Mouse (Mus musculus) embryonic stem cell, embryonic (primary cell): Measurements from ENCODE around the gene Baz1b.

Experiments
- CTCF ChIA-PET, 4 experiments: fragments of 300-600 bp in 2 of 4; fragments of 350-600 bp in 2 of 4; sonication (Branson Sonifier 250); formaldehyde crosslinking; loops; one replicate each; lab custom pipeline; 2022; ENCODE audit warnings: inconsistent platforms in 2 of 4; lab: Charles Lee
- POLR2A ChIA-PET, 4 experiments: fragments of 300-600 bp in 2 of 4; fragments of 350-600 bp in 2 of 4; sonication (Branson Sonifier 250); formaldehyde crosslinking; loops; one replicate each; lab custom pipeline; 2022; ENCODE audit warnings: antibody characterized with exemption in 4 of 4, inconsistent platforms in 1 of 4; lab: Charles Lee

Baz1b gene

GRCm38 (mm10) chr5:135186621-135187348 is at the start of gene Baz1b:
TSS of gene Baz1b (plus strand) at chr5:135187264.
- POLR2A ChIA-PET: interaction anchor here (0.5 to 2.7 kb wide), 47 partner anchors 9 to 776 kb away, joined by 3 to 30 read pairs (median 4); partner anchors contain the start of genes Abhd11 (in 2 of the 4), Tbl2 (in 2 of the 4) and Vps37d (in 1 of the 4)
- CTCF ChIA-PET: interaction anchor here in 3 of 4 experiments (0.5 to 1.4 kb wide), 11 partner anchors 12 to 279 kb away, joined by 3 to 4 read pairs (median 3); no protein-coding TSS in a partner anchor

- CTCF ChIA-PET: no interaction called here
- POLR2A ChIA-PET: interaction anchor here in 2 of 4 experiments (0.6 to 2.4 kb wide), 2 partner anchors 8 to 9 kb away, joined by 4 to 8 read pairs; no protein-coding TSS in a partner anchor
Measured at GRCm38 (mm10) chr5:135139881-135140280, 47.2 kb upstream of the Baz1b start.

GRCm38 (mm10) chr5:135144469-135144868 is 42.6 kb upstream of the Baz1b start:
- CTCF ChIA-PET: interaction anchor here in 2 of 4 experiments (0.6 to 1.5 kb wide), 2 partner anchors 10 to 206 kb away, joined by 3 to 6 read pairs; no protein-coding TSS in a partner anchor
- POLR2A ChIA-PET: interaction anchor here in 2 of 4 experiments (1.1 to 1.6 kb wide), 2 partner anchors 10 kb away, joined by 5 to 9 read pairs; no protein-coding TSS in a partner anchor

DNA sequence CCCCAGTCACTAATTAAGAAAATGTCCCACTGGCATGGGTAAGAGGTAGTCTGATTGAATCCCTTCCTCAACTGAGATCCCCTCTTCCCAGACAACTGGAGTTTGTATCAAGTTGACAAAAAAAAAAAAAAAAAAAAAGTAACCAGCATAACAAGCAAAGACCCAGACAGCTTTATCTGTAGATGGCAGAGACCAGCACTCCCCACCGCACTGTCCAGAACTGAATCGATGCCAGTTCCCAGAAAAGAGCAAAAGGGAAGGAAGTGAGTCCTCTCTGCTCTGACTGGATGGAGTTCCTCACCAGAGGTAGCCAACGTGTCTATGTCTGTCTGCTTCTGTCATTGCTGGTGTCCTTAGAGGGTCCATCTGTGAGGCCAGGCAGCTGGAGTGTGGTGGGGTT is 41.5 kb upstream of the Baz1b start:
- CTCF ChIA-PET: interaction anchor here in 1 of 4 experiments (1.2 kb wide), 1 partner anchor 27 kb away, joined by 3 read pairs; no protein-coding TSS in a partner anchor
- POLR2A ChIA-PET: interaction anchor here in 1 of 4 experiments (1.1 kb wide), 1 partner anchor 136 kb away, joined by 3 read pairs; the partner anchor contains the start of gene Abhd11

DNA sequence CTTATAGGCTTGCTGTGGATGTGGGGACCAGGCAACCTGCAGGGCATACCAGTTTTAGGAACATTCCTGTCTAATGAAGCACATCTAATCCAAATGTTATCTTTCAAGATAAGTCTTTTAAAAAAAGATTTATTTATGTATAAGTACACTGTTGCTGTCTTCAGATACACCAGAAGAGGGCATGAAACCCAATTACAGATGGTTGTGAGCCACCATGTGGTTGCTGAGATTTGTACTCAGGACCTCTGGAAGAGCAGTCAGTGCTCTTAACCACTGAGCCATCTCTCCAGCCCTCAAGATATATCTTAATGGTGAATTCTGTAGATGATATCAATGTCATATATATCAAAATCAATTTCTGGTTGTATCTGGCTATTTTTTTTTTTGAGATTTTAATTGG is 41.1 kb upstream of the Baz1b start:
- ChIA-PET POLR2A (interaction anchor here in 1 of 4 experiments (1.1 kb wide), 1 partner anchor 137 kb away, joined by 3 read pairs; the partner anchor contains the start of gene Abhd11), CTCF (interaction anchor here in 1 of 4 experiments (1.2 kb wide), 1 partner anchor 27 kb away, joined by 3 read pairs; no protein-coding TSS in a partner anchor)

GRCm38 (mm10) chr5:135148715-135149052 is 38.4 kb upstream of the Baz1b start:
- POLR2A ChIA-PET: interaction anchor here (0.5 to 4.2 kb wide), 81 partner anchors 9 to 1024 kb away, joined by 3 to 58 read pairs (median 5); partner anchors contain the start of genes Abhd11 (in 3 of the 4), Baz1b (in 3 of the 4), Cldn3 (in 2 of the 4) and Cldn4 (in 1 of the 4)
- CTCF ChIA-PET: interaction anchor here (0.5 to 3.7 kb wide), 14 partner anchors 14 to 973 kb away, joined by 3 to 39 read pairs (median 4); partner anchors contain the start of genes Baz1b (in 1 of the 4) and Vps37d (in 1 of the 4)

- ChIA-PET POLR2A (interaction anchor here (0.5 to 4.2 kb wide), 92 partner anchors 10 to 1023 kb away, joined by 3 to 58 read pairs (median 4); partner anchors contain the start of genes Abhd11 (in 3 of the 4), Baz1b (in 3 of the 4), Cldn3 (in 2 of the 4) and Cldn4 (in 1 of the 4)), CTCF (interaction anchor here (0.5 to 3.7 kb wide), 21 partner anchors 15 to 786 kb away, joined by 3 to 39 read pairs (median 3); partner anchors contain the start of genes Baz1b (in 1 of the 4) and Vps37d (in 1 of the 4))
Measured at GRCm38 (mm10) chr5:135149053-135149819, 37.8 kb upstream of the Baz1b start, which contains the start of gene Tbl2. TSS of gene Tbl2 (plus strand) at chr5:135149657.

DNA sequence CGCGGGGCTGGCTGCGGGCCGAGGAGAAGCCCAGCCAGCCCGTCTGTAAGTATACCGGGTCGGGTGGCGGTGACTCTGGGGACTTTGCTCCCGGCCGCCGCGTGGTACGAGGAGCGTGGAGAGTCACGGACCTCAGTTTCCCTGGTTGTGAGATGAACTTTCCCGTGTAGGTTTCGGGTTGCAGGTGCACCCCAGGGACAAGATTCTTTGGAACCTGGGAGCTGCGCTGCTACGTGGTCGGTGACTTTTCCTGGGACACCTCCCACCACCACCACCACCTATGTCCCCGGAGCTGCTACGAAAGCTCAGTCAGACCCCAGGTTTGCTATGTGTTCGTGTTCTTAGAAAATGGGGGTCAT is 37.3 kb upstream of the Baz1b start:
- ChIA-PET CTCF (interaction anchor here (0.6 to 3.7 kb wide), 14 partner anchors 15 to 259 kb away, joined by 3 to 39 read pairs (median 3); no protein-coding TSS in a partner anchor), POLR2A (interaction anchor here in 3 of 4 experiments (0.5 to 4.2 kb wide), 43 partner anchors 12 to 804 kb away, joined by 3 to 58 read pairs (median 5); partner anchors contain the start of genes Abhd11 (in 3 of the 3), Cldn3 (in 2 of the 3), Baz1b (in 1 of the 3) and Fzd9 (in 1 of the 3))

DNA sequence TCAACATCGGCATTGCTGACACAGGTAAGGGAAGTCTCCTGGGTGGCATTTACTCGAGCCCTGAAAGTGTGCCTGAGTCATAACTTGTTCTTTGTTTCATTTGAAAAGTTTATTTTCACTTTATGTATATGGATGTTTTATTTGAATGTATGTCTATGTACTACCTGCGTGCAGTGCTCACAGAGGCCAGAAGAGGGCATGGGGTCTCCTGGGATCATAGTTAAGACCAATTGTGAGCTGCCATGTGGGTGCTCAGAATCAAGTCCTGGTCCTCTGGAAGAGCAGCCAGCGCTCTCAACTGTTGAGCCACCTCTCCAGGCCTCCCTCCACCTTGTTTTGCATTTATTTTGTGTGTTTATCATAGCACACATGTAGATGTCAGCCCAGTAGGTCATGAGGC is 30.6 kb upstream of the Baz1b start:
- POLR2A ChIA-PET: interaction anchor here in 3 of 4 experiments (0.5 to 1.7 kb wide), 7 partner anchors 9 to 204 kb away, joined by 3 to 5 read pairs (median 3); partner anchors contain the start of gene Abhd11 (in 1 of the 3)
- CTCF ChIA-PET: interaction anchor here (0.5 to 2.1 kb wide), 20 partner anchors 9 to 634 kb away, joined by 3 to 9 read pairs (median 4); partner anchors contain the start of genes Abhd11 (in 1 of the 4) and Vps37d (in 1 of the 4)

- ChIA-PET CTCF (interaction anchor here in 1 of 4 experiments (1.7 kb wide), 1 partner anchor 27 kb away, joined by 5 read pairs; no protein-coding TSS in a partner anchor), POLR2A (interaction anchor here in 2 of 4 experiments (1.6 to 6.2 kb wide), 4 partner anchors 12 to 21 kb away, joined by 6 to 39 read pairs (median 18); partner anchors contain the start of gene Tbl2 (in 2 of the 2))
Measured at GRCm38 (mm10) chr5:135161221-135161620, 25.8 kb upstream of the Baz1b start.

- ChIA-PET POLR2A (interaction anchor here in 3 of 4 experiments (0.6 to 6.2 kb wide), 10 partner anchors 12 to 153 kb away, joined by 3 to 39 read pairs (median 6); partner anchors contain the start of genes Tbl2 (in 2 of the 3), Abhd11 (in 1 of the 3) and Stx1a (in 1 of the 3)), CTCF (interaction anchor here in 2 of 4 experiments (0.6 to 1.7 kb wide), 3 partner anchors 28 to 119 kb away, joined by 3 to 5 read pairs (median 3); no protein-coding TSS in a partner anchor)
Measured at GRCm38 (mm10) chr5:135161650-135162049, 25.4 kb upstream of the Baz1b start.

DNA sequence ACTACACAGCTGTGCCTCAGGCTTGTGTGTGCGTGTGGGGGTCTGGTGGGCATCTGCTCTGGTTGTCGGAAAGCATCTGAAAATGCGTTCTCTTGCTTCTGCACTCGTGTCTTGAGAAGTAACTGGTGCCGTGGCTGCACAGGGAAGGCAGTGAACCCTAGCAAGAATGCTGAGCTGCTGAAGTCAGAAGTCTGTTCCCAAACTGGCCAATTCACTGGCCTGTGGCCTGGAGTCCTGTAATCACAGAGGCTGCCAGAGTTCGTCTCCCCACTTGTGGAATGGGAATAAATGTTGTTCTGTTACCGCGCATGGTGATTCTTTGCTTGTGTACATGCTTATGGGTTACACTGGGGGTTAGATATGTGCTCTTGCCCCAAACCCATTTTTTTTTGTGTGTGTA is 24.7 kb upstream of the Baz1b start:
- POLR2A ChIA-PET: interaction anchor here (0.6 to 6.2 kb wide), 17 partner anchors 8 to 154 kb away, joined by 3 to 39 read pairs (median 5); partner anchors contain the start of genes Abhd11 (in 2 of the 4), Tbl2 (in 2 of the 4) and Stx1a (in 1 of the 4)
- CTCF ChIA-PET: interaction anchor here in 2 of 4 experiments (0.6 to 1.7 kb wide), 7 partner anchors 28 to 468 kb away, joined by 3 to 6 read pairs (median 3); no protein-coding TSS in a partner anchor

GRCm38 (mm10) chr5:135162821-135163220 is 24.2 kb upstream of the Baz1b start:
- POLR2A ChIA-PET: interaction anchor here (0.8 to 6.2 kb wide), 17 partner anchors 8 to 154 kb away, joined by 3 to 39 read pairs (median 5); partner anchors contain the start of genes Tbl2 (in 2 of the 4), Abhd11 (in 1 of the 4) and Stx1a (in 1 of the 4)
- CTCF ChIA-PET: interaction anchor here in 2 of 4 experiments (0.5 to 1.7 kb wide), 6 partner anchors 29 to 468 kb away, joined by 3 to 11 read pairs (median 5); no protein-coding TSS in a partner anchor

- POLR2A ChIA-PET: interaction anchor here (0.6 to 1.7 kb wide), 15 partner anchors 9 to 611 kb away, joined by 3 to 10 read pairs (median 3); partner anchors contain the start of genes Tbl2 (in 2 of the 4) and Styxl1 (in 1 of the 4)
Measured at GRCm38 (mm10) chr5:135166909-135167308, 20.2 kb upstream of the Baz1b start.

DNA sequence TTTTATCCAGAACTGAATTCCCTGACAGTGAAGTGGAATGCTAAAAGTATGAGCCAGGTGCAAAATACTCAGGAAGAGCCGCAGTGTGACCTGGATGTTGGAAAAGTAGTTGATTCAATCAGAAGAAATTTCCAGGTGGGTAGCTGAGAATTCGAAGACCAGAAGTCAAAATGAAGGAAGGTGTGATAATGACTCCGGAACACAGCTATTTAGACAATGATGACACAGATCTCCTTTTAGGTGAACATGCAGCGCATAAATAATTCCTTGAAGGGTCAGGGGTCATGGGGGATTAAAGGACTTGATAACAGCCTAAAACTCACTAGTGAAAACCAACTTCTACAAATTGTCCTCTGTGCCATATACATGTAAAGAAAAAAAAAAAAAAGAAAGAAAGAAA is 19.6 kb upstream of the Baz1b start:
- CTCF ChIA-PET: interaction anchor here in 1 of 4 experiments (1.1 kb wide), 1 partner anchor 69 kb away, joined by 3 read pairs; no protein-coding TSS in a partner anchor
- POLR2A ChIA-PET: interaction anchor here (0.6 to 1.7 kb wide), 8 partner anchors 9 to 611 kb away, joined by 3 to 10 read pairs (median 3); partner anchors contain the start of genes Tbl2 (in 2 of the 4) and Styxl1 (in 1 of the 4)

More at GRCm38 (mm10) chr5:135166909-135167308, 20.2 kb upstream of the Baz1b start:
- CTCF ChIA-PET: interaction anchor here in 1 of 4 experiments (1.1 kb wide), 1 partner anchor 70 kb away, joined by 3 read pairs; no protein-coding TSS in a partner anchor
